10 mouse cellular contexts compared by ENCODE assay signal in the genomic region with DNA sequence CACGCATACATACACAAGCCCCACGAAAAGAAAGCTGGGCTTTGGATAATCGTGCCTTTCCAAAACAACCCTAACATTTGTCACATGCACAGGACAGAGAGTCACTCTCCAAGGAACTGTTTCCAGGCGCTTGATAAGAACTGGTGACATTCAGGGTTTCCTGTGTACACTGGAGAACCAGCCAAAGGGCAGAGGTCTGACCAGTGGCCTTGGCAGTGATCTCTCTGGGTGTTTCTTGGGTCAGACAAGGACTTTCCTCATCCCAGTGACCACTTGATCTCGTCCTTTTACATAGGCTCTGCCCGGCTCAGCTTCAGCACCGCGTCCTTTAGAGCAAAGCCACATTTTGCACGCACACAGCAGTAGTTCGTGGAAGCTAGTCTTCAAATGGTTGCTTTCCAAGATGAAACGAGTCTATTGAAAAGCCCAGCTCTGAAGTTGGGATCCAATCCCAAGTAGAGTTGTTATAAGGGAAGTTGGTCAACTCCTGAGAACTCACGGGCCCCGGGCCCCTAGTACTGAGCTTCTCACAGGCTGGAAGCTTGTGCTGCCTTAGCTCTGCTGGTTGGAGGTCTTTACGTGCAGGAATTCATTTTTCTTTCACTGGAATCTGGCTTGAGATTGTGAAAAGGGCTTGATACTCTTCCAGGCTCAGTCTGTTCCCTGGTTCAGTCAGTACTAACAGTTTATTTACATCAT. TPM values are rescaled to one million over a fixed set of nuclear protein-coding genes. Genes with fewer than 3 reads are reported as not detected.
DNase-seq lines count a peak whose midpoint lies in the region; ATAC-seq and TF ChIP-seq lines count a peak whose summit lies in the region.
"Had no signal": no experiment of that assay in that cellular context is flagged by ENCODE, and none has a peak within 500 bp of the region (broad histone marks: within the 10 kb centered on the region; RNA-seq: fewer than 3 reads in every experiment).

No protein-coding gene starts in this region.

- H3K27me3 ChIP-seq in forebrain, embryonic 15.5 days: no peaks in the 10 kb centered on the region
- H3K27me3 ChIP-seq in forebrain, postnatal 0 days (ENCODE audit: insufficient read depth, low read length): no peaks in the 10 kb centered on the region
- H3K27me3 ChIP-seq in heart, embryonic 14.5 days (ENCODE audit: control insufficient read depth, insufficient read depth, low read length): no peaks in the 10 kb centered on the region
- H3K27me3 ChIP-seq in liver, embryonic 15.5 days: no peaks in the 10 kb centered on the region
- H3K27me3 ChIP-seq: midbrain, embryonic 12.5 days had no signal

- H3K4me2 ChIP-seq in forebrain, embryonic 15.5 days (replicated peaks): no peak overlapping the region
- H3K4me2 ChIP-seq in forebrain, postnatal 0 days (ENCODE audit: low read depth): no peak overlapping the region
- H3K4me2 ChIP-seq in heart, embryonic 14.5 days (ENCODE audit: low read length): no peak overlapping the region
- H3K4me2 ChIP-seq in liver, embryonic 15.5 days: no peak overlapping the region
- H3K4me2 ChIP-seq: midbrain, embryonic 12.5 days had no signal

- no peak overlapping the region for H3K4me3 ChIP-seq in forebrain, embryonic 15.5 days
- H3K4me3 ChIP-seq in forebrain, postnatal 0 days (ENCODE audit: low read depth, low read length): no peak overlapping the region
- no peak overlapping the region for H3K4me3 ChIP-seq in heart, embryonic 14.5 days (ENCODE audit: control insufficient read depth in 1 of 2, insufficient read depth in 1 of 2, low read depth in 1 of 2, low read length in 2 of 2)
- no peak overlapping the region for H3K4me3 ChIP-seq in liver, embryonic 15.5 days (replicated peaks)
- H3K4me3 ChIP-seq: midbrain, embryonic 12.5 days had no signal

- WGBS in forebrain, embryonic 15.5 days: 75% methylated on average over 14 of the region's 14 CpGs
- 66% methylated on average over 14 of the region's 14 CpGs for WGBS in forebrain, postnatal 0 days
- WGBS in heart, embryonic 14.5 days: 55% methylated on average over 14 of the region's 14 CpGs
- 39% methylated on average over 14 of the region's 14 CpGs for WGBS in liver, embryonic 15.5 days (ENCODE audit: insufficient replicate concordance)

- peaks cover 8% of the 10 kb centered on the region; the same call in 1 of the 2 replicates for H3K4me1 ChIP-seq in forebrain, embryonic 15.5 days
- no peaks in the 10 kb centered on the region; the same call in 1 of the 2 replicates for H3K4me1 ChIP-seq in forebrain, postnatal 0 days (ENCODE audit: insufficient read depth)
- peaks cover 9 to 17% of the 10 kb centered on the region in 2 experiments for H3K4me1 ChIP-seq in heart, embryonic 14.5 days (ENCODE audit: control insufficient read depth in 2 of 2, insufficient read depth in 2 of 2, low read length in 2 of 2)
- H3K4me1 ChIP-seq in liver, embryonic 15.5 days (replicated peaks): peaks cover 4% of the 10 kb centered on the region

- no peak for DNase-seq in forebrain, postnatal 0 days
- DNase-seq in adipocyte (ENCODE audit: low spot score): peak; percentile 42
- no peak for DNase-seq in B cell, adult 2 months
- DNase-seq in right cerebral cortex, postnatal 14 days: no peak
- DNase-seq in retina, postnatal 1 day: no peak

- H3K27ac ChIP-seq in forebrain, embryonic 15.5 days (replicated peaks): no peak overlapping the region
- H3K27ac ChIP-seq in forebrain, postnatal 0 days (ENCODE audit: low read depth, low read length): no peak overlapping the region
- peak overlapping the region; percentile 8 to 46 for H3K27ac ChIP-seq in heart, embryonic 14.5 days (replicated peaks in 1 of 2; ENCODE audit: control insufficient read depth in 1 of 2, insufficient read depth in 1 of 2, low read depth in 2 of 2, low read length in 2 of 2)
- H3K27ac ChIP-seq in liver, embryonic 15.5 days (replicated peaks): no peak overlapping the region
- H3K27ac ChIP-seq: midbrain, embryonic 12.5 days had no signal

- no peaks in the 10 kb centered on the region for H3K9me3 ChIP-seq in forebrain, embryonic 15.5 days
- H3K9me3 ChIP-seq in forebrain, postnatal 0 days (ENCODE audit: low read length): no peaks in the 10 kb centered on the region
- no peaks in the 10 kb centered on the region for H3K9me3 ChIP-seq in heart, embryonic 14.5 days (ENCODE audit: control insufficient read depth, low read length)
- no peaks in the 10 kb centered on the region for H3K9me3 ChIP-seq in liver, embryonic 15.5 days (replicated peaks)
- H3K9me3 ChIP-seq: midbrain, embryonic 12.5 days had no signal

- 0 out of 2 replicates have a peak, but pooled peaks have one; percentile 34 for ATAC-seq in forebrain, embryonic 15.5 days (replicated peaks)
- ATAC-seq in forebrain, postnatal 0 days: no peak
- 0 out of 2 replicates have a peak, but pooled peaks have one; percentile 42 for ATAC-seq in heart, embryonic 14.5 days (ENCODE audit: insufficient number of reproducible peaks, insufficient read depth, low FRiP score, low read depth)
- ATAC-seq in liver, embryonic 15.5 days (ENCODE audit: insufficient read depth): peak; percentile 37; the same call in 1 of the 2 replicates
- ATAC-seq: intestine, embryonic 16.5 days had no signal

- no peak for TF ChIP-seq CTCF in forebrain, postnatal 0 days (IDR thresholded peaks at IDR 0.05; ENCODE audit: low read depth)

- no peak overlapping the region for H3K9ac ChIP-seq in forebrain, embryonic 15.5 days (replicated peaks)
- no peak overlapping the region for H3K9ac ChIP-seq in forebrain, postnatal 0 days
- no peak overlapping the region for H3K9ac ChIP-seq in heart, embryonic 14.5 days (ENCODE audit: low read length)
- H3K9ac ChIP-seq in liver, embryonic 15.5 days: no peak overlapping the region
- H3K9ac ChIP-seq: midbrain, embryonic 12.5 days had no signal

- no peaks in the 10 kb centered on the region for H3K36me3 ChIP-seq in forebrain, embryonic 15.5 days
- H3K36me3 ChIP-seq in forebrain, postnatal 0 days (ENCODE audit: insufficient read depth): no peaks in the 10 kb centered on the region
- peaks cover 16% of the 10 kb centered on the region; the same call in 1 of the 2 replicates for H3K36me3 ChIP-seq in heart, embryonic 14.5 days (ENCODE audit: control insufficient read depth, insufficient read depth, low read length)
- H3K36me3 ChIP-seq in liver, embryonic 15.5 days (replicated peaks): no peaks in the 10 kb centered on the region
- H3K36me3 ChIP-seq: midbrain, embryonic 12.5 days had no signal

RNA-seq across cellular contexts. Expression of a gene that starts 34.4 kb away (rescaled TPM):
- 0.68 and 0.75 TPM in 2 replicates for polyA plus RNA-seq in forebrain, embryonic 15.5 days (2015; fragmentation: Nextera tagmentation; extraction: Ambion mirVana)
- 3.8 and 5.3 TPM in 2 replicates for total RNA-seq in forebrain, postnatal 0 days (2014; rRNA removed)
- 1.4 and 1.5 TPM in 2 replicates for polyA plus RNA-seq in forebrain, postnatal 0 days (2015; fragmentation: Nextera tagmentation; extraction: Ambion mirVana)
- polyA plus RNA-seq in heart, embryonic 14.5 days (2014; fragmentation: Nextera tagmentation; extraction: Ambion mirVana): 3.8 and 5.6 TPM in 2 replicates
- polyA plus RNA-seq in liver, embryonic 15.5 days (2015; fragmentation: Nextera tagmentation; extraction: Ambion mirVana): 10.0 and 10.4 TPM in 2 replicates

Comparison
In these comparisons a context has a peak if more than half of its experiments do, and no peak if none do; other contexts are left out.
1. H3K27ac ChIP-seq: peak in heart, embryonic 14.5 days (2 of 2); none in forebrain, embryonic 15.5 days (single experiment), forebrain, postnatal 0 days (single experiment) and liver, embryonic 15.5 days (single experiment).